Mouse (Mus musculus) forebrain, embryonic 13.5 days (tissue): Measurements from ENCODE around the gene Svopl. TPM values are rescaled to one million over a fixed set of nuclear protein-coding genes. Genes with fewer than 3 reads are reported as not detected.
A peak's percentile ranks its signal among the peaks of the same experiment; 100 is the strongest.

Experiments
- ATAC-seq: fragments of 200-750 bp; cut with Nextera tagmentation; 2 replicates; pipeline ENCODE4 v1.8.0; 2017
- H3K27ac ChIP-seq: fragments of 300-500 bp; sonication (generic); 2 replicates; pipeline ENCODE4 v1.5.1; 2015; ENCODE audit warnings: inconsistent platforms, mild to moderate bottlenecking, moderate library complexity
- H3K27me3 ChIP-seq: fragments of 300-500 bp; sonication (generic); 2 replicates; pipeline ENCODE4 v1.6.1; 2015; ENCODE audit warnings: mild to moderate bottlenecking, inconsistent platforms
- H3K36me3 ChIP-seq: fragments of 300-500 bp; sonication (generic); 2 replicates; pipeline ENCODE4 v1.6.1; 2015; ENCODE audit warnings: mild to moderate bottlenecking, inconsistent platforms; ENCODE audit not compliant: poor library complexity, severe bottlenecking
- H3K4me1 ChIP-seq: fragments of 300-500 bp; sonication (generic); 2 replicates; pipeline ENCODE4 v1.6.1; 2015; ENCODE audit warnings: inconsistent platforms
- H3K4me2 ChIP-seq: fragments of 300-500 bp; sonication (generic); 2 replicates; pipeline ENCODE4 v1.6.1; 2015; ENCODE audit warnings: inconsistent platforms, mild to moderate bottlenecking, moderate library complexity
- H3K4me3 ChIP-seq: fragments of 300-500 bp; sonication (generic); 2 replicates; pipeline ENCODE4 v1.5.1; 2015; ENCODE audit warnings: mild to moderate bottlenecking, inconsistent platforms
- H3K9ac ChIP-seq: fragments of 300-500 bp; sonication (generic); 2 replicates; pipeline ENCODE4 v1.6.1; 2015; ENCODE audit warnings: mild to moderate bottlenecking, inconsistent platforms
- H3K9me3 ChIP-seq: fragments of 300-500 bp; sonication (generic); replicated peaks from 2 replicates; pipeline ENCODE4 v1.6.1; 2016; ENCODE audit warnings: inconsistent platforms
- WGBS: fragments of 180-500 bp; shearing (Covaris S2); methylation state at CpG from one replicate; pipeline ENCODE4 v1.1.7; 2015; 5-methylcytosine and 5-hydroxymethylcytosine counted together
- polyA plus RNA-seq: library from polyadenylated mRNA; unstranded; fragments of >200 nt; fragmentation: Nextera tagmentation; extraction: Ambion mirVana; gene quantifications from 2 replicates; pipeline ENCODE4 v1.2.1, GENCODE M21; 2015

Gene Svopl
- polyA plus RNA-seq, 1 experiment from 2014 or later: 0.36 TPM

DNA sequence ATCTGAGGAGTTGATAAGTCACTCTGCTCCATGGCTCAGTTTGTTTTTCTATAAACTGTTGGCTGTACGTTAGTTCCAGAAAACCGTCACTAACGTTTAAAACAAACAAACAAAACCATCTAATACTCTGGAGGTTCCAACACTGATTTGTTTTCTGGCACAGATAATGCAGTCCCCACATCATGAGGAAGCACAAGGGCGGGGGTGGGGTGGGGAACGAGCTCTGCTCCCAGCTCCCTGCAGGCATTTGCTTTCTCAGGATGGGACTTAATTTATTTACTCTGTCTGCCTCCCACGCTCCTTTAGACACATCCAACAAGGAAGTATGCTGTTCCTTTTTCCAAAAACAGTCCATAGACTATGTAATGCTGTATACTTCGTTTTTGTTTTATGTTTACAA is 23.5 kb downstream of the Svopl start:
- H3K4me1 ChIP-seq: no peaks in the 10 kb centered on the region
- 65% methylated on average over 7 of the region's 7 CpGs for WGBS
- ATAC-seq: no peak
- H3K27me3 ChIP-seq: no peaks in the 10 kb centered on the region
- no peaks in the 10 kb centered on the region for H3K9me3 ChIP-seq
- no peak overlapping the region for H3K4me3 ChIP-seq
- H3K27ac ChIP-seq: no peak overlapping the region
- no peaks in the 10 kb centered on the region for H3K36me3 ChIP-seq
- H3K4me2 ChIP-seq: no peak overlapping the region
- no peak overlapping the region for H3K9ac ChIP-seq

DNA sequence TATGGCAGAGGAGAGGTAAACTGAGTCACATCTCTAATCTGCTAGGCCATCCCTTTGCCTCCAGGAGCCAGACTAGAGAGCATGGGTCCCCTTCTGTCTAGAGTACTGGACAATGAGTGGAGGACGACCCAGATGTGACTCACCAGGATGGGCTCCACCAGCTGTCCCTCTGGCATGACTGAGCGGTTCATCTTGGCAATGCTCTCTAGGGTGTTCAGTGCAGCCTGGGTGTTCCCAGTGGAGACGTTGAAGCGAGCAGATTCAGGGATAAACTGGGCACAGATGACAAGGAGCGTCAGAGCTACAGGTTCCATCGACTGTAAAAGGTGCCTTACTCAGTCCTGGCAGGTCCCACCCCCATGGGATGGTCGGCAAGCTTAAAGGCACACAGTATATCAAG is 25.4 kb downstream of the Svopl start:
- H3K4me3 ChIP-seq: no peak overlapping the region
- H3K36me3 ChIP-seq: no peaks in the 10 kb centered on the region
- H3K27ac ChIP-seq: no peak overlapping the region
- 87% methylated on average over 7 of the region's 7 CpGs for WGBS
- H3K4me1 ChIP-seq: no peaks in the 10 kb centered on the region
- no peak for ATAC-seq
- H3K4me2 ChIP-seq: no peak overlapping the region
- H3K9me3 ChIP-seq: 0 out of 2 replicates have a peak, but pooled peaks cover 3% of the 10 kb centered on the region
- H3K9ac ChIP-seq: no peak overlapping the region
- no peaks in the 10 kb centered on the region for H3K27me3 ChIP-seq

DNA sequence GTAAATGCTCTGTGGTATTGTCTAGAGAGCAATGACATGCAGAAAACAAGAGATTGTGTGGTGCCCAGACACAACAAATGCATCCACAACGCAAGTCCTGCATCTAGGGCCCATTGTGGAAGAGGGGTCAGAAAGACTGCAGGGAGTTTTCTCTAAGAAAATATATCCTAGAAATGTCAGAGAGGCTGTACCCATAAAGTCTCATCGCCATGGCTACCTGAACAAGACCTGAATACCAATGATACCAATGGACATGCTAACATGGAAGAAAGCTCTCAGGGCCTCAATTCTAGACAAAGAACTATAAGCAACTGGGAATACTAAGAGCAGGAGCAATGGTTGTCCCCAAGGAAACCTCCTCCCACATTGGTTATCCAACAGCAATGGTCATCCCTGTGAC is 34.0 kb downstream of the Svopl start:
- Histone ChIP-seq H3K36me3 (no peaks in the 10 kb centered on the region), H3K4me3 (no peak overlapping the region), H3K9ac (no peak overlapping the region), H3K27me3 (no peaks in the 10 kb centered on the region), H3K27ac (no peak overlapping the region), H3K9me3 (0 out of 2 replicates have a peak, but pooled peaks cover 3% of the 10 kb centered on the region), H3K4me1 (no peaks in the 10 kb centered on the region), H3K4me2 (no peak overlapping the region)
- WGBS: 70% methylated on average over 2 of the region's 2 CpGs
- ATAC-seq: no peak

DNA sequence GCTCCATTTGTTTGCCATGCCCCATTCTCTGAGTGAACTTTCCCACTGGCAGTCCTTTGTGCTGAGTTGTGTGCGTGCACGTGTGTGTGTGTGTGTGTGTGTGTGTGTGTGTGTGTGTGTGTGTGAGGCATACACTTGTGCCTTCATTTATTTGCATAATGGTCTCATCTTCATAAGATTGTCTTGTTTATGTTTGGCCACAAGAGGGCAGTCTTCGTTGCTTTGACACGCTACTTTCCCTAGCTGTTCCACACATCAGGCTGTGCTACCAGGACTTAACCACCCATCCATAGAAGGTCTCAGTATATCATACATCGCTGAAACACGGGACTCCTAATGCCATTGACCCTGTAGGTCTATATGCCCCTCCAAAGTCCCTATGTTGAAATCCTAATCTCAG is 39.3 kb downstream of the Svopl start:
- peak; percentile 83 for ATAC-seq
- no peak overlapping the region for H3K4me3 ChIP-seq
- 12% methylated on average over 6 of the region's 6 CpGs for WGBS
- H3K9ac ChIP-seq: no peak overlapping the region
- H3K27me3 ChIP-seq: no peaks in the 10 kb centered on the region
- H3K4me2 ChIP-seq: no peak overlapping the region
- no peaks in the 10 kb centered on the region for H3K4me1 ChIP-seq
- H3K36me3 ChIP-seq: no peaks in the 10 kb centered on the region
- H3K27ac ChIP-seq: no peak overlapping the region
- no peaks in the 10 kb centered on the region for H3K9me3 ChIP-seq

DNA sequence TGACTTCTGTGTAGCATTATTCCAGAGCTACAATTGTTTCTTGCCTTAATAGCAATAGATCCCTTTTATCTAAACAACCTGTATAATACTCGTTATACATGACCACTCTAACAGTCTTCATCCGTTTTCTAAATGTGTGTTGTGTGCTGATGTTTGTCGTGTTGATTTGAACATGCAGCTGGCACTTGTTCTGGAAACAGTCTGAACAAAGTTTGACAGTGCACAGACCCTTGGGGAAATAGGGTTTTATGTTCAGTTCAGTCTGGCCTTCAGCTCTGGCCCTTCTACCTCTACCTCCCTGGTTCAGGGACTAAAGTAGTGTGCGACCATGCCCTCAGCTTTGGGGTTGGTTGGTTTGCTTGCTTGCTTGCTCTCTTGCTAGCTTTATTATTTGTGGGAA is 79.4 kb downstream of the Svopl start:
- Histone ChIP-seq H3K4me3 (no peak overlapping the region), H3K27me3 (no peaks in the 10 kb centered on the region), H3K36me3 (peaks cover 67% of the 10 kb centered on the region), H3K4me2 (no peak overlapping the region), H3K9ac (no peak overlapping the region), H3K4me1 (no peaks in the 10 kb centered on the region), H3K27ac (no peak overlapping the region), H3K9me3 (no peaks in the 10 kb centered on the region)
- no peak for ATAC-seq
- WGBS: 91% methylated on average over 4 of the region's 4 CpGs

DNA sequence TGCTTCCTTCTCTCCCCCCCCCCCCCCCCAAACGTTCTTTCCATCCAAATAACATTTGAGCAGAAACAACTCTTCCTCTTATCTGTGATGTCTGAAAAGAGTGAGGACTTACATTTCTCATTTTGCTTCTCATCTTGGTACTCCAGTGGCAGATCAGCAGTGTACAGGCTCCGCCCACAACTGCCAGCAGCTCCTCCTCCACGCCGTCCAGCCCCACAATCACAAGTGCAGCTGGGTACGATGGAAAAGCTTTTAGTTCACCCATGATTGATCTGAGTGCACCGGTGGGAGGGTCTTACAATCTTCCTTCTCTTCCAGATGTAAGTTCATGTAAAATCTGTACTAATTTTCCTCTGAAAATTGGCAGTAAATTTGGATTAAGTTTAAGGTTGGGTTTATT is 95.5 kb downstream of the Svopl start:
- no peak overlapping the region for H3K27ac ChIP-seq
- no peaks in the 10 kb centered on the region for H3K4me1 ChIP-seq
- no peak overlapping the region for H3K4me2 ChIP-seq
- WGBS: 83% methylated on average over 6 of the region's 6 CpGs
- no peak overlapping the region for H3K9ac ChIP-seq
- no peak for ATAC-seq
- H3K36me3 ChIP-seq: peaks cover 67% of the 10 kb centered on the region
- H3K27me3 ChIP-seq: no peaks in the 10 kb centered on the region
- H3K4me3 ChIP-seq: no peak overlapping the region
- no peaks in the 10 kb centered on the region for H3K9me3 ChIP-seq

DNA sequence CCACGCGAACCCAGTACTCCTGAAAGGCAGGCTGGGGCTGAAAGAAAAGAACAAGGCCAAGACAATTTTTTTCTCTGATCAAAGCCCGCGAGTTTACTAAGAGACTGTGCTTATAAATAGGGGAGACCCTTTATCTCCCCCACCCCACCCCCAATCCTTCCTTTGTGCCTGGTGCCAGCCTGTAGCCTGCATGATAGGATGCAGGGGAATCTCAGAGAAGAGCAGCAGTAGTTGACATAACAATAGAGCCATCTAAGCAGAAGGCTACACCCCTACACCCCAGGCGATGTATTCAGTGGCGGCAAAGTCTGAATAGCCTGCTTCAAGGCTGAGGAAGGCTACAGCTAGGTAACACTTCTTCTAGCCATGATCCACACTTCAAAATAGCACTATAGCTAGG is 110.3 kb downstream of the Svopl start:
- 12% methylated on average over 6 of the region's 6 CpGs for WGBS
- peaks cover 34% of the 10 kb centered on the region for H3K36me3 ChIP-seq
- H3K4me1 ChIP-seq: peaks cover 9% of the 10 kb centered on the region
- ATAC-seq: no peak
- no peaks in the 10 kb centered on the region for H3K9me3 ChIP-seq
- no peak overlapping the region for H3K4me3 ChIP-seq
- H3K27me3 ChIP-seq: no peaks in the 10 kb centered on the region
- H3K9ac ChIP-seq: no peak overlapping the region
- no peak overlapping the region for H3K27ac ChIP-seq
- no peak overlapping the region for H3K4me2 ChIP-seq

Other genes with a start within 250 kb of the Svopl start
- 19.5 and 19.6 TPM in 2 replicates for gene Trim24, start 176.2 kb downstream of the Svopl start, polyA plus RNA-seq
- not detected in 2 replicates for gene Tmem213, start 62.3 kb upstream of the Svopl start, polyA plus RNA-seq
- 0.15 TPM in 1 of 2 replicates, not detected in the other for gene Atp6v0a4, start 77.6 kb upstream of the Svopl start, polyA plus RNA-seq
- 10.9 and 12.4 TPM in 2 replicates for gene D630045J12Rik, start 207.0 kb upstream of the Svopl start, polyA plus RNA-seq